In genomic region chr6:53229350-53229749, GRCm38 (mm10) we compare ENCODE assay signal across 14 mouse cellular contexts.
"Had no signal": no experiment of that assay in that cellular context is flagged by ENCODE, and none has a peak within 500 bp of the region (broad histone marks: within the 10 kb centered on the region; RNA-seq: fewer than 3 reads in every experiment).

No protein-coding gene starts in this region.

- H3K9ac ChIP-seq: liver, embryonic 15.5 days; midbrain, embryonic 15.5 days; neural tube, embryonic 13.5 days had no signal

- H3K4me3 ChIP-seq: liver, embryonic 15.5 days; midbrain, embryonic 15.5 days; neural tube, embryonic 13.5 days had no signal

- H3K27me3 ChIP-seq: liver, embryonic 15.5 days; midbrain, embryonic 15.5 days; neural tube, embryonic 13.5 days had no signal

- H3K9me3 ChIP-seq: liver, embryonic 15.5 days; midbrain, embryonic 15.5 days; neural tube, embryonic 13.5 days had no signal

- H3K36me3 ChIP-seq: liver, embryonic 15.5 days; midbrain, embryonic 15.5 days; neural tube, embryonic 13.5 days had no signal

- H3K4me2 ChIP-seq: liver, embryonic 11.5 days; liver, embryonic 15.5 days; midbrain, embryonic 11.5 days; midbrain, embryonic 15.5 days; neural tube, embryonic 13.5 days had no signal

- DNase-seq: kidney, postnatal 36 days; left cerebral cortex, postnatal 4 days; lung, adult 2 months; lung, postnatal 36 days; right cerebral cortex, adult 18-20 months; right cerebral cortex, postnatal 25 days; thymus, postnatal 36 days had no signal

- H3K27ac ChIP-seq: kidney, postnatal 0 days; liver, embryonic 15.5 days; midbrain, embryonic 15.5 days; neural tube, embryonic 13.5 days had no signal

- H3K4me1 ChIP-seq: liver, embryonic 15.5 days had no signal

- ATAC-seq: lung, postnatal 0 days; midbrain, embryonic 15.5 days had no signal
